Mouse (Mus musculus) heart, postnatal 0 days (tissue): ENCODE results near the gene Map2k1.

Experiments
- CTCF ChIP-seq: IDR thresholded peaks from 2 replicates; pipeline ENCODE4 v1.5.1; 2016; ENCODE audit warnings: antibody characterized with exemption, control low read depth, low read depth
- EP300 ChIP-seq: IDR thresholded peaks from 2 replicates; pipeline ENCODE4 v1.6.1; 2016; ENCODE audit warnings: antibody characterized with exemption, low read depth

DNA sequence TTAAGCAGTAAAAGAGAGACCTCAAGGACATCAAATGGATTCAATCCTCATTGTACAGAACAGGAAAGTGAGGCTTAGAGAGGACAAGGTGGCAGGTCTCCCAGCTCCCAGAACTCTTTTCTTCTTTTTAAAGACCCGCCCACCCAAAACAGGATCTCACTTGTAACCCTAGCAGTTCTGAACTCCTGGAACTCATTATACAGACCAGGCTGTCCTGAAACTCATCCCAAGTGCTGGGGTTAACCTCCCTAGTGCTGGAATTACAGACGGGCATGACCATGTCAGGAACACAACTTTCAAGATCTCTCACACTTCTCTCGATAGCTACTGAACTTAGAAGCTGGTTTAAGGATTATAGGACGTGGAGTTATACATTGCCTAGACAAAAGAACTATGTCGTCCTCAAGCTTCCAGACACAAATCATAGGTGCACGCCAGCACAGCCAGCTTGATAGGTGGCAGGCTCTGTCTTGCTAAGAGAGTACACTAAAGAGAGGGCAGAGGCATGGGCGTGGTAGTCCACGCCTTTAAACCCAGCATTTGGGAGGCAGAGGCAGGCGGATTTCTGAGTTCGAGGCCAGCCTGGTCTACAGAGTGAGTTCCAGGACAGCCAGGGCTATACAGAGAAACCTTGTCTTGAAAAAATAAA lies 33.5 kb downstream of the Map2k1 start:
- TF ChIP-seq CTCF (no peak), EP300 (no peak)
